ENCODE assay signal across 9 mouse cellular contexts in genomic region chr13:59766786-59767515, GRCm38 (mm10). TPM values are rescaled to one million over a fixed set of nuclear protein-coding genes. Genes with fewer than 3 reads are reported as not detected.
DNase-seq lines count a peak whose midpoint lies in the region; ATAC-seq and TF ChIP-seq lines count a peak whose summit lies in the region.
"Had no signal": no experiment of that assay in that cellular context is flagged by ENCODE, and none has a peak within 500 bp of the region (broad histone marks: within the 10 kb centered on the region; RNA-seq: fewer than 3 reads in every experiment).

No protein-coding gene starts in this region.

- peaks cover 59% of the 10 kb centered on the region for H3K4me1 ChIP-seq in heart, embryonic 13.5 days
- peaks cover 49% of the 10 kb centered on the region for H3K4me1 ChIP-seq in heart, postnatal 0 days (ENCODE audit: control insufficient read depth, insufficient read depth)
- peaks cover 27% of the 10 kb centered on the region for H3K4me1 ChIP-seq in neural tube, embryonic 14.5 days (ENCODE audit: control insufficient read depth, insufficient read depth, low read length)
- H3K4me1 ChIP-seq in forebrain, postnatal 0 days (ENCODE audit: insufficient read depth), result peaks cover 19% of the 10 kb centered on the region

- H3K9ac ChIP-seq in heart, embryonic 13.5 days, result peak overlapping the region; percentile 93
- H3K9ac ChIP-seq in heart, postnatal 0 days (replicated peaks; ENCODE audit: low read depth, low read length), result peak overlapping the region; percentile 33; the same call in 1 of the 2 replicates
- no peak overlapping the region for H3K9ac ChIP-seq in neural tube, embryonic 14.5 days (replicated peaks; ENCODE audit: low read depth, low read length)
- no peak overlapping the region for H3K9ac ChIP-seq in forebrain, postnatal 0 days

- no peaks in the 10 kb centered on the region for H3K9me3 ChIP-seq in heart, embryonic 13.5 days
- H3K9me3 ChIP-seq in heart, postnatal 0 days (replicated peaks; ENCODE audit: control insufficient read depth, low read length), result no peaks in the 10 kb centered on the region
- H3K9me3 ChIP-seq in neural tube, embryonic 14.5 days (ENCODE audit: control insufficient read depth, low read length), result no peaks in the 10 kb centered on the region
- no peaks in the 10 kb centered on the region for H3K9me3 ChIP-seq in forebrain, postnatal 0 days (ENCODE audit: low read length)

- ATAC-seq in heart, embryonic 13.5 days (ENCODE audit: extremely low read depth, insufficient number of reproducible peaks, low FRiP score, low TSS enrichment), result no peak
- no peak for ATAC-seq in heart, postnatal 0 days (ENCODE audit: insufficient read depth, low read depth)
- ATAC-seq in neural tube, embryonic 14.5 days (ENCODE audit: low read depth), result no peak
- no peak for ATAC-seq in forebrain, postnatal 0 days
- ATAC-seq: Patski had no signal

- WGBS in heart, embryonic 13.5 days, result 47% methylated on average over 11 of the region's 11 CpGs
- WGBS in heart, postnatal 0 days, result 33% methylated on average over 11 of the region's 11 CpGs
- 67% methylated on average over 11 of the region's 11 CpGs for WGBS in neural tube, embryonic 14.5 days
- 82% methylated on average over 11 of the region's 11 CpGs for WGBS in forebrain, postnatal 0 days

- peaks cover 31% of the 10 kb centered on the region for H3K36me3 ChIP-seq in heart, embryonic 13.5 days
- H3K36me3 ChIP-seq in heart, postnatal 0 days (replicated peaks; ENCODE audit: control insufficient read depth, insufficient read depth, low read length), result peaks cover 22% of the 10 kb centered on the region
- no peaks in the 10 kb centered on the region for H3K36me3 ChIP-seq in neural tube, embryonic 14.5 days (ENCODE audit: control insufficient read depth, insufficient read depth, low read length)
- peaks cover 8% of the 10 kb centered on the region; the same call in 1 of the 2 replicates for H3K36me3 ChIP-seq in forebrain, postnatal 0 days (ENCODE audit: insufficient read depth)

- TF ChIP-seq EP300 in heart, postnatal 0 days (IDR thresholded peaks at IDR 0.05; ENCODE audit: low read depth), result no peak

- H3K4me2 ChIP-seq in heart, embryonic 13.5 days, result peak overlapping the region; percentile 87
- H3K4me2 ChIP-seq in heart, postnatal 0 days (ENCODE audit: low read depth, low read length), result peak overlapping the region; percentile 68
- peak overlapping the region; percentile 16; the same call in 1 of the 2 replicates for H3K4me2 ChIP-seq in neural tube, embryonic 14.5 days (ENCODE audit: low read depth, low read length)
- H3K4me2 ChIP-seq in forebrain, postnatal 0 days (ENCODE audit: low read depth), result no peak overlapping the region

- no peak for TF ChIP-seq CTCF in heart, postnatal 0 days (IDR thresholded peaks at IDR 0.05; ENCODE audit: low read depth)
- TF ChIP-seq CTCF in forebrain, postnatal 0 days (IDR thresholded peaks at IDR 0.05; ENCODE audit: low read depth), result no peak

- peak overlapping the region; percentile 99 for H3K27ac ChIP-seq in heart, embryonic 13.5 days (replicated peaks)
- peak overlapping the region; percentile 55 for H3K27ac ChIP-seq in heart, postnatal 0 days (ENCODE audit: low read depth)
- H3K27ac ChIP-seq in neural tube, embryonic 14.5 days (ENCODE audit: low read depth, low read length), result no peak overlapping the region
- H3K27ac ChIP-seq in forebrain, postnatal 0 days (ENCODE audit: low read depth, low read length), result no peak overlapping the region

- peak overlapping the region; percentile 87 for H3K4me3 ChIP-seq in heart, embryonic 13.5 days
- peak overlapping the region; percentile 94 for H3K4me3 ChIP-seq in heart, postnatal 0 days (ENCODE audit: low read depth, low read length)
- no peak overlapping the region for H3K4me3 ChIP-seq in neural tube, embryonic 14.5 days (ENCODE audit: low read depth, low read length)
- no peak overlapping the region for H3K4me3 ChIP-seq in forebrain, postnatal 0 days (ENCODE audit: low read depth, low read length)

- DNase-seq in heart, adult 11 months, result no peak
- DNase-seq in heart, postnatal 0 days (ENCODE audit: low spot score), result no peak
- peak; percentile 83 to 87 for DNase-seq in kidney, postnatal 4 days
- DNase-seq in forebrain, postnatal 0 days, result no peak
- DNase-seq in natural killer cell, adult 2 months (ENCODE audit: low spot score in 2 of 2), result no peak
- DNase-seq in cerebellum, adult 11 months, result no peak

- no peaks in the 10 kb centered on the region for H3K27me3 ChIP-seq in heart, embryonic 13.5 days (replicated peaks)
- H3K27me3 ChIP-seq in heart, postnatal 0 days (ENCODE audit: control insufficient read depth, insufficient read depth, low read length), result no peaks in the 10 kb centered on the region
- no peaks in the 10 kb centered on the region for H3K27me3 ChIP-seq in neural tube, embryonic 14.5 days (ENCODE audit: control insufficient read depth, insufficient read depth, low read length)
- H3K27me3 ChIP-seq in forebrain, postnatal 0 days (ENCODE audit: insufficient read depth, low read length), result no peaks in the 10 kb centered on the region
- H3K27me3 ChIP-seq: Patski had no signal

RNA-seq across cellular contexts. Expression of gene Isca1, which starts 2.7 kb away (rescaled TPM):
- 169 and 173 TPM in 2 replicates for polyA plus RNA-seq in heart, embryonic 13.5 days (2015; fragmentation: Nextera tagmentation; extraction: Ambion mirVana)
- total RNA-seq in heart, postnatal 0 days (2014; rRNA removed; ENCODE audit: low replicate concordance), result 187 and 193 TPM in 2 replicates
- 259 and 270 TPM in 2 replicates for polyA plus RNA-seq in heart, postnatal 0 days (2015; fragmentation: Nextera tagmentation; extraction: Ambion mirVana)
- 184 and 200 TPM in 2 replicates for polyA plus RNA-seq in neural tube, embryonic 14.5 days (2014; fragmentation: Nextera tagmentation; extraction: Ambion mirVana)
- 77.2 and 87.8 TPM in 2 replicates for total RNA-seq in forebrain, postnatal 0 days (2014; rRNA removed)
- polyA plus RNA-seq in forebrain, postnatal 0 days (2015; fragmentation: Nextera tagmentation; extraction: Ambion mirVana), result 154 and 168 TPM in 2 replicates

RNA-seq across cellular contexts. Expression of gene Gm49354, which starts 15.1 kb away (rescaled TPM):
- not detected in 2 replicates for polyA plus RNA-seq in heart, embryonic 13.5 days (2015; fragmentation: Nextera tagmentation; extraction: Ambion mirVana)
- total RNA-seq in heart, postnatal 0 days (2014; rRNA removed; ENCODE audit: low replicate concordance), result not detected in 2 replicates
- not detected in 2 replicates for polyA plus RNA-seq in heart, postnatal 0 days (2015; fragmentation: Nextera tagmentation; extraction: Ambion mirVana)
- polyA plus RNA-seq in neural tube, embryonic 14.5 days (2014; fragmentation: Nextera tagmentation; extraction: Ambion mirVana), result not detected in 2 replicates
- not detected in 2 replicates for total RNA-seq in forebrain, postnatal 0 days (2014; rRNA removed)
- polyA plus RNA-seq in forebrain, postnatal 0 days (2015; fragmentation: Nextera tagmentation; extraction: Ambion mirVana), result not detected in 2 replicates

RNA-seq across cellular contexts. Expression of gene 1700014D04Rik, which starts 20.4 kb away (rescaled TPM):
- polyA plus RNA-seq in heart, embryonic 13.5 days (2015; fragmentation: Nextera tagmentation; extraction: Ambion mirVana), result not detected in 2 replicates
- total RNA-seq in heart, postnatal 0 days (2014; rRNA removed; ENCODE audit: low replicate concordance), result not detected in 2 replicates
- 0.18 TPM in 1 of 2 replicates, not detected in the other for polyA plus RNA-seq in heart, postnatal 0 days (2015; fragmentation: Nextera tagmentation; extraction: Ambion mirVana)
- 0.10 and 0.52 TPM in 2 replicates for polyA plus RNA-seq in neural tube, embryonic 14.5 days (2014; fragmentation: Nextera tagmentation; extraction: Ambion mirVana)
- total RNA-seq in forebrain, postnatal 0 days (2014; rRNA removed), result 0.24 and 0.31 TPM in 2 replicates
- 0.42 and 0.54 TPM in 2 replicates for polyA plus RNA-seq in forebrain, postnatal 0 days (2015; fragmentation: Nextera tagmentation; extraction: Ambion mirVana)

RNA-seq across cellular contexts. Expression of gene Spata31d1d, which starts 35.4 kb away (rescaled TPM):
- polyA plus RNA-seq in heart, embryonic 13.5 days (2015; fragmentation: Nextera tagmentation; extraction: Ambion mirVana), result not detected in 2 replicates
- not detected in 2 replicates for total RNA-seq in heart, postnatal 0 days (2014; rRNA removed; ENCODE audit: low replicate concordance)
- not detected in 2 replicates for polyA plus RNA-seq in heart, postnatal 0 days (2015; fragmentation: Nextera tagmentation; extraction: Ambion mirVana)
- not detected in 2 replicates for polyA plus RNA-seq in neural tube, embryonic 14.5 days (2014; fragmentation: Nextera tagmentation; extraction: Ambion mirVana)
- not detected in 2 replicates for total RNA-seq in forebrain, postnatal 0 days (2014; rRNA removed)
- not detected in 2 replicates for polyA plus RNA-seq in forebrain, postnatal 0 days (2015; fragmentation: Nextera tagmentation; extraction: Ambion mirVana)
- polyA plus RNA-seq: Patski had no signal

RNA-seq across cellular contexts. Expression of gene Spata31d1b, which starts 54.9 kb away (rescaled TPM):
- not detected in 2 replicates for polyA plus RNA-seq in heart, embryonic 13.5 days (2015; fragmentation: Nextera tagmentation; extraction: Ambion mirVana)
- not detected in 2 replicates for total RNA-seq in heart, postnatal 0 days (2014; rRNA removed; ENCODE audit: low replicate concordance)
- polyA plus RNA-seq in heart, postnatal 0 days (2015; fragmentation: Nextera tagmentation; extraction: Ambion mirVana), result not detected in 2 replicates
- not detected in 2 replicates for polyA plus RNA-seq in neural tube, embryonic 14.5 days (2014; fragmentation: Nextera tagmentation; extraction: Ambion mirVana)
- total RNA-seq in forebrain, postnatal 0 days (2014; rRNA removed), result 0.08 and 0.33 TPM in 2 replicates
- polyA plus RNA-seq in forebrain, postnatal 0 days (2015; fragmentation: Nextera tagmentation; extraction: Ambion mirVana), result not detected in 2 replicates
- polyA plus RNA-seq: Patski had no signal

Comparison
In these comparisons a context has a peak if more than half of its experiments do, and no peak if none do; other contexts are left out.
1. H3K27ac ChIP-seq: peak in heart, embryonic 13.5 days (single experiment) and heart, postnatal 0 days (single experiment); none in neural tube, embryonic 14.5 days (single experiment) and forebrain, postnatal 0 days (single experiment).
2. H3K4me3 ChIP-seq: peak in heart, embryonic 13.5 days (single experiment) and heart, postnatal 0 days (single experiment); none in neural tube, embryonic 14.5 days (single experiment) and forebrain, postnatal 0 days (single experiment).
3. H3K9ac ChIP-seq: peak in heart, embryonic 13.5 days (single experiment) and heart, postnatal 0 days (single experiment); none in neural tube, embryonic 14.5 days (single experiment) and forebrain, postnatal 0 days (single experiment).
4. DNase-seq: peak in kidney, postnatal 4 days (2 of 2); none in heart, adult 11 months (single experiment), heart, postnatal 0 days (single experiment), forebrain, postnatal 0 days (single experiment), natural killer cell, adult 2 months (0 of 2) and cerebellum, adult 11 months (single experiment).